Mouse (Mus musculus) forebrain, embryonic 10.5 days (tissue): ENCODE measurements around the gene Blmh. TPM values are rescaled to one million over a fixed set of nuclear protein-coding genes. Genes with fewer than 3 reads are reported as not detected.

ENCODE experiments used
- DNase-seq: peaks from one replicate; pipeline ENCODE4 v3.0.0-alpha.2; 2017; ENCODE audit warnings: low spot score; ENCODE audit errors: extremely low spot score
- H3K27ac ChIP-seq: fragments of 300-500 bp; sonication (generic); 2 replicates; pipeline ENCODE4 v1.5.1; 2016; ENCODE audit warnings: mild to moderate bottlenecking
- H3K27me3 ChIP-seq: fragments of 300-500 bp; sonication (generic); 2 replicates; pipeline ENCODE4 v1.6.1; 2016; ENCODE audit warnings: mild to moderate bottlenecking; ENCODE audit not compliant: poor library complexity, severe bottlenecking
- H3K36me3 ChIP-seq: fragments of 300-500 bp; sonication (generic); replicated peaks from 2 replicates; pipeline ENCODE4 v1.6.1; 2016; ENCODE audit warnings: mild to moderate bottlenecking, moderate library complexity
- H3K4me1 ChIP-seq: fragments of 300-500 bp; sonication (generic); 2 replicates; pipeline ENCODE4 v1.6.1; 2016
- H3K4me3 ChIP-seq: fragments of 300-500 bp; sonication (generic); 2 replicates; pipeline ENCODE4 v1.5.1; 2016; ENCODE audit warnings: mild to moderate bottlenecking, moderate library complexity
- H3K9me3 ChIP-seq: fragments of 300-500 bp; sonication (generic); 2 replicates; pipeline ENCODE4 v1.6.1; 2016; ENCODE audit warnings: mild to moderate bottlenecking, moderate library complexity
- WGBS: fragments of 180-500 bp; shearing (Covaris S2); methylation state at CpG from one replicate; pipeline ENCODE4 v1.1.7; 2016; 5-methylcytosine and 5-hydroxymethylcytosine counted together
- polyA plus RNA-seq: library from polyadenylated mRNA; unstranded; fragments of >200 nt; fragmentation: Nextera tagmentation; extraction: Ambion mirVana; gene quantifications from 2 replicates; pipeline ENCODE4 v1.2.1, GENCODE M21; 2016

Blmh gene
- polyA plus RNA-seq, 1 experiment from 2014 or later: 206 TPM

- DNase-seq: no peak
- WGBS: 82% methylated on average over 5 of the region's 5 CpGs
- H3K9me3 ChIP-seq: peaks cover 5% of the 10 kb centered on the region; the same call in 1 of the 2 replicates
- no peaks in the 10 kb centered on the region for H3K27me3 ChIP-seq
- no peaks in the 10 kb centered on the region for H3K4me1 ChIP-seq
- no peak overlapping the region for H3K4me3 ChIP-seq
- H3K27ac ChIP-seq: no peak overlapping the region
- no peaks in the 10 kb centered on the region for H3K36me3 ChIP-seq
These were observed 12.0 kb downstream of the Blmh start for GRCm38 (mm10) chr11:76936578-76936977.

- Histone ChIP-seq H3K4me3 (peak overlapping the region; percentile 93), H3K4me1 (peaks cover 17% of the 10 kb centered on the region), H3K36me3 (peaks cover 18% of the 10 kb centered on the region), H3K9me3 (no peaks in the 10 kb centered on the region), H3K27me3 (no peaks in the 10 kb centered on the region), H3K27ac (peak overlapping the region; percentile 94)
- DNase-seq: no peak
- WGBS: 73% methylated on average over 6 of the region's 6 CpGs
These were observed 20.2 kb downstream of the Blmh start for GRCm38 (mm10) chr11:76944839-76945238.

GRCm38 (mm10) chr11:76945386-76946202, 21.0 kb downstream of the Blmh start:
- Histone ChIP-seq H3K27ac (peak overlapping the region; percentile 94), H3K27me3 (no peaks in the 10 kb centered on the region), H3K4me1 (peaks cover 17% of the 10 kb centered on the region), H3K36me3 (peaks cover 25% of the 10 kb centered on the region), H3K4me3 (peak overlapping the region; percentile 93), H3K9me3 (no peaks in the 10 kb centered on the region)
- DNase-seq: peak; percentile 89
- WGBS: under 1% methylated on average over 58 of the region's 58 CpGs

DNA sequence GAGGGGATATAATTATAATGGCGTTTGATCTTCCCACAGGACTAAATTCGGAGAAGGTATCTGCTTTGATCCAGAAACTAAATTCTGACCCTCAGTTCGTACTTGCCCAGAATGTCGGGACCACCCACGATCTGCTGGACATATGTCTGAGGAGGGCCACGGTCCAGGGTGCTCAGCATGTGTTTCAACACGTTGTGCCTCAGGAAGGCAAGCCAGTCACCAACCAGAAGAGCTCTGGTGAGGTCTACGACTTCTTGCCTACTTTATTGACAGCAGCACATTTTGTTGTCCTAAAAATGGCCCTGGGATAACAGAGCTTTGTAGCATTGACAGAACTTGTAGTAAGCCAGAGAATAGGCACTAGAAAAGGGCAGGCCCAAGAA, 21.6 kb downstream of the Blmh start:
- peak overlapping the region; percentile 93 for H3K4me3 ChIP-seq
- peak overlapping the region; percentile 94 for H3K27ac ChIP-seq
- H3K36me3 ChIP-seq: peaks cover 31% of the 10 kb centered on the region
- H3K4me1 ChIP-seq: peaks cover 17% of the 10 kb centered on the region
- WGBS: 6% methylated on average over 8 of the region's 8 CpGs
- H3K27me3 ChIP-seq: no peaks in the 10 kb centered on the region
- no peaks in the 10 kb centered on the region for H3K9me3 ChIP-seq
- DNase-seq: no peak

- H3K9me3 ChIP-seq: no peaks in the 10 kb centered on the region
- no peak overlapping the region for H3K4me3 ChIP-seq
- WGBS: 91% methylated on average over 2 of the region's 2 CpGs
- no peaks in the 10 kb centered on the region for H3K4me1 ChIP-seq
- no peaks in the 10 kb centered on the region for H3K27me3 ChIP-seq
- peaks cover 95% of the 10 kb centered on the region for H3K36me3 ChIP-seq
- no peak for DNase-seq
- H3K27ac ChIP-seq: no peak overlapping the region
These were observed 28.9 kb downstream of the Blmh start for GRCm38 (mm10) chr11:76953536-76953935.

GRCm38 (mm10) chr11:76965703-76966102, 41.1 kb downstream of the Blmh start:
- WGBS: 100% methylated on average over 3 of the region's 3 CpGs
- Histone ChIP-seq H3K9me3 (no peaks in the 10 kb centered on the region), H3K36me3 (peaks cover 97% of the 10 kb centered on the region), H3K4me3 (no peak overlapping the region), H3K4me1 (no peaks in the 10 kb centered on the region), H3K27ac (no peak overlapping the region), H3K27me3 (no peaks in the 10 kb centered on the region)
- no peak for DNase-seq

DNA sequence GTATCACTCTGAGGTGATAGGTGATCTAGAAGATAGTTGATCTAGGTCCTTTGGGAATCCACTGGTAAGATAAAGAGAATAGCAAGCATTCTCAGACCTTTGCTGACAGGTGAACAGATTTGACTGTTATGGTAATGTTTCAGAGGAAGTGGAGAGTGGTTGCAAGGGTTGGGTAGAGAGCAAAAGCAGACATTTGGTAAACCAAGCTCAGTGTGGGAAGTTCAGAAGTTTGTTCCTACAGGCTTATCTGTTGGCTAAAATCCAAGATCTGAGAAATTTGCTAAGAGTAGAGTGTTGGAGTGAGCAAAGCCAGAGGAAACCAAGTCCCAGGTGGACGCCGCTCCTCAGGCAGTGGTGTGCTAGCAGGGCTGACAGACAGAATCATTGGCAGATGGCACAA, 45.7 kb downstream of the Blmh start:
- no peak overlapping the region for H3K4me3 ChIP-seq
- no peak overlapping the region for H3K27ac ChIP-seq
- peaks cover 97% of the 10 kb centered on the region for H3K36me3 ChIP-seq
- no peaks in the 10 kb centered on the region for H3K27me3 ChIP-seq
- 96% methylated on average over 2 of the region's 2 CpGs for WGBS
- DNase-seq: no peak
- H3K9me3 ChIP-seq: no peaks in the 10 kb centered on the region
- no peaks in the 10 kb centered on the region for H3K4me1 ChIP-seq

- no peak overlapping the region for H3K4me3 ChIP-seq
- DNase-seq: no peak
- WGBS: 93% methylated on average over 7 of the region's 7 CpGs
- peaks cover 95% of the 10 kb centered on the region for H3K36me3 ChIP-seq
- H3K9me3 ChIP-seq: no peaks in the 10 kb centered on the region
- no peak overlapping the region for H3K27ac ChIP-seq
- H3K4me1 ChIP-seq: no peaks in the 10 kb centered on the region
- no peaks in the 10 kb centered on the region for H3K27me3 ChIP-seq
These were observed 50.2 kb downstream of the Blmh start for GRCm38 (mm10) chr11:76974680-76975319.

DNA sequence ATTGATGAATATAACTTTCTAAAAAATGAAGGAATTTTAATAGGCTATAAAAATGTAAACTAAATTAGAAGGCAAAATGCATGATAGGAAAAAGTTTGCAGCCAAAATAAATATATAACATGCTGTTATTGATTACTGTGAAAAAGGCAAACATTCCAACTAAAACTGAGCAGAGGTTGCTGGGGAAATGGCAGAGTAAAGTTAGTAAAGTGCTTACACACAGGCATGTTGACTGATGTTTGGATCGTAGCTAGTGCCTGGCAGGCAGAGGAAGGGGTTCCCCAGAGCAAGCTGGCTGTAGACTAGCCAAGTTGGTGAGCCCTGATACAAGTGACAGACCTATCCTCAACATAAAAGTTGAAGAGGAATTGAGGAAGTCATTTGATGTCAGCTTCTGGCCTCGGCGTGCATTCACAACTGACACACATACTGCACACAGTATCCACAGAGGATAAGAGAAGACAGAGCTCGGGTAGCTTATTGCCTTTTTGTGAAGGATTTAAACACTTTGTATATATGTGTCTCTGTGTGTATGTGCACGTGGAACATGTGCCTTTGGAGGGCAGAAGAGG, 57.0 kb downstream of the Blmh start:
- Histone ChIP-seq H3K4me1 (no peaks in the 10 kb centered on the region), H3K36me3 (peaks cover 89% of the 10 kb centered on the region), H3K4me3 (no peak overlapping the region), H3K27ac (no peak overlapping the region), H3K27me3 (no peaks in the 10 kb centered on the region), H3K9me3 (no peaks in the 10 kb centered on the region)
- WGBS: 88% methylated on average over 5 of the region's 5 CpGs
- DNase-seq: no peak

DNA sequence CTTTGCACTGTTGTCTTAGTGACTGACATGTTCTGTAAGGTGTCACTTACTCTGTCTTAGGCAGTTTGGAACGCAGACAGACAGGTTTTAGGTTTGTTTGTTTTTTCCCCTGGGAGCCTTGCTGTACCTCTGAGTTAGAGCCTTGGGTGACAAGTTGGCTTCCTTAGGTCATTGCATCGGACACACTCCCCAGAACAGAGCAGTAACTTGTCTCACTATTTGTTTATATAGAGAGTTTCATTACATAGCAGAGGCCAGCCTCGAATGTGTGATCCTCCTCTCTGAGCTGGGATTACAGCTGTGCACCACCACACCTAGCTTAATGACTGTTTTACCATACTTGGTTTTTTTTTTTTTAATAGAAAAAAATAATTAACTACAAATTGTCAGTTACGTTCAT, 57.8 kb downstream of the Blmh start:
- Histone ChIP-seq H3K9me3 (no peaks in the 10 kb centered on the region), H3K27ac (no peak overlapping the region), H3K27me3 (no peaks in the 10 kb centered on the region), H3K4me3 (no peak overlapping the region), H3K36me3 (peaks cover 93% of the 10 kb centered on the region), H3K4me1 (no peaks in the 10 kb centered on the region)
- WGBS: 88% methylated on average over 4 of the region's 4 CpGs
- no peak for DNase-seq

- 96% methylated on average over 5 of the region's 5 CpGs for WGBS
- Histone ChIP-seq H3K27me3 (no peaks in the 10 kb centered on the region), H3K27ac (no peak overlapping the region), H3K36me3 (peaks cover 93% of the 10 kb centered on the region), H3K4me3 (no peak overlapping the region), H3K4me1 (no peaks in the 10 kb centered on the region), H3K9me3 (no peaks in the 10 kb centered on the region)
- DNase-seq: no peak
These were observed 59.0 kb downstream of the Blmh start for GRCm38 (mm10) chr11:76983641-76984040.

GRCm38 (mm10) chr11:76984173-76984572, 59.6 kb downstream of the Blmh start:
- H3K36me3 ChIP-seq: peaks cover 93% of the 10 kb centered on the region
- no peak for DNase-seq

GRCm38 (mm10) chr11:76990839-76991238, 66.2 kb downstream of the Blmh start:
- peaks cover 4% of the 10 kb centered on the region; the same call in 1 of the 2 replicates for H3K4me1 ChIP-seq
- peaks cover 7% of the 10 kb centered on the region for H3K27me3 ChIP-seq
- peaks cover 38% of the 10 kb centered on the region for H3K36me3 ChIP-seq
- no peak overlapping the region for H3K4me3 ChIP-seq
- no peak overlapping the region for H3K27ac ChIP-seq
- 85% methylated on average over 5 of the region's 5 CpGs for WGBS
- no peaks in the 10 kb centered on the region for H3K9me3 ChIP-seq
- DNase-seq: no peak

More at GRCm38 (mm10) chr11:76984173-76984572, 59.6 kb downstream of the Blmh start:
- H3K4me3 ChIP-seq: no peak overlapping the region
- H3K27ac ChIP-seq: no peak overlapping the region
- H3K4me1 ChIP-seq: no peaks in the 10 kb centered on the region
- no peaks in the 10 kb centered on the region for H3K27me3 ChIP-seq
- no peaks in the 10 kb centered on the region for H3K9me3 ChIP-seq
